Comparison of ENCODE assay signal across 10 mouse cellular contexts in the genomic region with DNA sequence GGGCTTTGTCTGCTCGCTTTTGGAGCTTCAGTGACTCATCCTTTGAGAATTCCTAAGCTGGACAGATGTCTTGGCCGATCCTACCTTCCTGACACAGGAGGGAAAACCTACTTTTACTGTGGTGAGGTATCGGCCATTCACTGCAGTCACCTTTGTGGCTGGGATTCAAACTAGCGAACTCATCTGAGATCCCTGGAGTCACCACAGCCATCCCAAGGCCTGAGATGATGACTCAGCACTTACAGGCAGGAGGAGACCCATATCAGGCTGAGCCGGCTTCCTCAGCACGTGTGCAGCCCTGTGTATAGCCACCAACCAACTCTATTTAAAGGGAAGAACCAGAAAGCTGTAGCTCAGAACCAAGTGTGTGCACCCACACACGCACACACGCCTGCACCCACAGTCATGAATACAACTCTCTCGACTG. TPM values are rescaled to one million over a fixed set of nuclear protein-coding genes. Genes with fewer than 3 reads are reported as not detected.
DNase-seq lines count a peak whose midpoint lies in the region; ATAC-seq and TF ChIP-seq lines count a peak whose summit lies in the region.
"Had no signal": no experiment of that assay in that cellular context is flagged by ENCODE, and none has a peak within 500 bp of the region (broad histone marks: within the 10 kb centered on the region; RNA-seq: fewer than 3 reads in every experiment).

No protein-coding gene starts in this region.

- no peak for TF ChIP-seq POLR2A in small intestine, adult 2 months (IDR thresholded peaks at IDR 0.05; ENCODE audit: low read depth, low read length)

- intact Hi-C loops in left cerebral cortex, postnatal 14 days (cut with DNase I) = loop anchor here (5.0 kb wide), 2 partner anchors 41 to 76 kb away; no protein-coding TSS in a partner anchor

- no peak for TF ChIP-seq CTCF in small intestine, adult 2 months (IDR thresholded peaks at IDR 0.05; ENCODE audit: extremely low read depth, insufficient read length, insufficient replicate concordance, low read depth, low read length)
- TF ChIP-seq CTCF in lung, postnatal 0 days (IDR thresholded peaks at IDR 0.05) = no peak

- H3K9me3 ChIP-seq in lung, postnatal 0 days (ENCODE audit: low read length) = no peaks in the 10 kb centered on the region
- H3K9me3 ChIP-seq: midbrain, embryonic 12.5 days had no signal

- no peak overlapping the region for H3K4me2 ChIP-seq in lung, postnatal 0 days (replicated peaks; ENCODE audit: low read depth, low read length)
- H3K4me2 ChIP-seq: midbrain, embryonic 12.5 days had no signal

- H3K9ac ChIP-seq in lung, postnatal 0 days (replicated peaks; ENCODE audit: low read depth) = no peak overlapping the region
- H3K9ac ChIP-seq: midbrain, embryonic 12.5 days had no signal

- no peaks in the 10 kb centered on the region for H3K27me3 ChIP-seq in small intestine, adult 2 months (ENCODE audit: control insufficient read depth, insufficient read depth, low read length)
- H3K27me3 ChIP-seq in lung, postnatal 0 days (replicated peaks; ENCODE audit: insufficient read depth, low read length) = no peaks in the 10 kb centered on the region

- peak overlapping the region; percentile 96; the same call in 1 of the 2 replicates for H3K27ac ChIP-seq in small intestine, adult 2 months (ENCODE audit: insufficient read depth, low read depth, low read length)
- no peak overlapping the region for H3K27ac ChIP-seq in lung, postnatal 0 days (ENCODE audit: low read length)
- H3K27ac ChIP-seq: midbrain, embryonic 12.5 days had no signal

- TF ChIP-seq EP300 in lung, postnatal 0 days (IDR thresholded peaks at IDR 0.05) = no peak

- no peak for ATAC-seq in lung, postnatal 0 days

- no peak overlapping the region for H3K4me3 ChIP-seq in small intestine, adult 2 months (ENCODE audit: low read depth, low read length)
- H3K4me3 ChIP-seq in lung, postnatal 0 days (ENCODE audit: low read depth, low read length) = no peak overlapping the region
- H3K4me3 ChIP-seq: midbrain, embryonic 12.5 days had no signal

- H3K4me1 ChIP-seq in small intestine, adult 2 months (ENCODE audit: control insufficient read depth, insufficient read depth, insufficient read length, low read length) = peaks cover 30% of the 10 kb centered on the region
- peaks cover 10% of the 10 kb centered on the region; the same call in 1 of the 2 replicates for H3K4me1 ChIP-seq in lung, postnatal 0 days (ENCODE audit: insufficient read depth, low read depth, low read length)

- WGBS in small intestine, adult 2 months = 75% methylated on average over 9 of the region's 9 CpGs
- WGBS in lung, postnatal 0 days = 72% methylated on average over 9 of the region's 9 CpGs

- peak; percentile 86 for DNase-seq in right cerebral cortex, adult 18-20 months
- DNase-seq in right cerebral cortex, postnatal 4 days = no peak
- peak; percentile 64 to 66 for DNase-seq in adrenal gland, postnatal 36 days
- peak; percentile 68 to 87 for DNase-seq in left cerebral cortex, postnatal 14 days (ENCODE audit: low spot score in 2 of 2)
- DNase-seq in kidney, postnatal 10 days = no peak
- no peak for DNase-seq in lung, adult 18-20 months
- DNase-seq in lung, postnatal 0 days (ENCODE audit: low spot score) = no peak
- DNase-seq: retina, postnatal 1 day had no signal

- H3K36me3 ChIP-seq in small intestine, adult 2 months (ENCODE audit: control insufficient read depth, insufficient read depth, low read length) = no peaks in the 10 kb centered on the region
- no peaks in the 10 kb centered on the region for H3K36me3 ChIP-seq in lung, postnatal 0 days (ENCODE audit: insufficient read depth, low read length)
- H3K36me3 ChIP-seq: midbrain, embryonic 12.5 days had no signal

RNA-seq across cellular contexts. Expression of a gene that starts 2.0 kb away (rescaled TPM):
- total RNA-seq in adrenal gland, postnatal 36 days (2021) = 1,000 to 10,000 TPM; 1,294 to 1,382 TPM
- total RNA-seq in left cerebral cortex, postnatal 14 days (2021) = 100 to 1,000 TPM; 125 to 135 TPM
- 40.6 and 103 TPM in 2 replicates for polyA plus RNA-seq in small intestine, adult 2 months (2012; rRNA removed)
- 22.8 and 25.2 TPM in 2 replicates for polyA plus RNA-seq in lung, postnatal 0 days (2015; fragmentation: Nextera tagmentation; extraction: Ambion mirVana)

Comparison
In these comparisons a context has a peak if more than half of its experiments do, and no peak if none do; other contexts are left out.
1. DNase-seq: peak in right cerebral cortex, adult 18-20 months (single experiment), adrenal gland, postnatal 36 days (2 of 2) and left cerebral cortex, postnatal 14 days (2 of 2); none in right cerebral cortex, postnatal 4 days (single experiment), kidney, postnatal 10 days (single experiment), lung, adult 18-20 months (0 of 2) and lung, postnatal 0 days (single experiment).
2. RNA of a gene that starts 2.0 kb away (total RNA-seq): 1,294 to 1,382 TPM in adrenal gland, postnatal 36 days; 125 to 135 TPM in left cerebral cortex, postnatal 14 days; every median in the first group is over 4 times any median in the second.